Mouse (Mus musculus): Measurements from ENCODE around the gene Ubl7.

DNA sequence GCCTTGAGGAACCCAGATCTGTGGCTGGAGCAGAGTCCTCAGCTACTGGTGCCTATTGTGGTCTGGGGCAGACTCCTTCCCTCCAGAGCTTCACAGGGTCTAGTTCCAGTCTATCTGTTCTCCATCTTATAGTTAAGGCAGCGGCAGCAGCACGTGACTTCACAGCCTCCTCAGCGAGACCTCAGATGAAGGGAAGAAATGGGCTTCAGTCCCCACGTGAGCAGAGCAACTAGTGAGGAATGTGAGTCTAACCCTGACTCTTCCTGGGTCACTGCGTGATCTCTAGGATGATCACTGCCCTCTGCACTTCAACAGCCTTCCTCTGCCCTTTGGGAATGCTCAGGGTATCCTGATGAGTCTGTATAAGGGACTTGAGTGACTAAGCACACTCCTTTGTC is 53.2 kb downstream of the Ubl7 start:
- TF ChIP-seq CTCF (IDR thresholded peaks at IDR 0.05; ENCODE audit: low read depth, low read length) (no peak), TAL1 (conservative IDR thresholded peaks at IDR 0.05; ENCODE audit: low read depth, low read length) (no peak), GATA1 (IDR thresholded peaks at IDR 0.05; ENCODE audit: borderline replicate concordance, low read length) (no peak), POLR2AphosphoS5 (IDR thresholded peaks at IDR 0.05; ENCODE audit: insufficient replicate concordance, low read depth, low read length) (no peak), GATA2 (IDR thresholded peaks at IDR 0.05; ENCODE audit: borderline replicate concordance, low read depth, low read length) (no peak)
